In genomic region chr6:106701931-106702330, GRCm38 (mm10) we compare ENCODE assay signal across 25 mouse cellular contexts. TPM values are rescaled to one million over a fixed set of nuclear protein-coding genes. Genes with fewer than 3 reads are reported as not detected.
DNase-seq lines count a peak whose midpoint lies in the region; ATAC-seq and TF ChIP-seq lines count a peak whose summit lies in the region.
"Had no signal": no experiment of that assay in that cellular context is flagged by ENCODE, and none has a peak within 500 bp of the region (broad histone marks: within the 10 kb centered on the region; RNA-seq: fewer than 3 reads in every experiment).

No protein-coding gene starts in this region.

- no peak overlapping the region for H3K9ac ChIP-seq in kidney, embryonic 15.5 days
- no peak overlapping the region for H3K9ac ChIP-seq in forebrain, embryonic 13.5 days
- H3K9ac ChIP-seq: embryonic facial prominence, embryonic 12.5 days; heart, embryonic 13.5 days; hindbrain, embryonic 15.5 days had no signal

- peak; percentile 82 for DNase-seq in kidney, adult 2 months
- peak; percentile 52 for DNase-seq in kidney, postnatal 14 days
- peak; percentile 6 for DNase-seq in retina, embryonic 14.5 days (ENCODE audit: low spot score)
- DNase-seq in embryonic facial prominence, embryonic 10.5 days (ENCODE audit: low spot score), result no peak
- DNase-seq in adrenal gland, postnatal 36 days, result no peak
- no peak for DNase-seq in forebrain, embryonic 10.5 days (ENCODE audit: extremely low spot score, low spot score)
- DNase-seq: adrenal gland, adult 2 months; adrenal gland, postnatal 25 days; cerebellum, adult 2 months; cerebellum, postnatal 14 days; embryo, embryonic 11 days; gastrocnemius, adult 2 months; gastrocnemius, postnatal 25 days; heart, postnatal 36 days had no signal

- no peak overlapping the region for H3K4me3 ChIP-seq in kidney, adult 2 months (ENCODE audit: insufficient read depth, low read depth, low read length)
- no peak overlapping the region for H3K4me3 ChIP-seq in kidney, embryonic 15.5 days (replicated peaks)
- no peak overlapping the region for H3K4me3 ChIP-seq in embryonic facial prominence, embryonic 10.5 days
- no peak overlapping the region for H3K4me3 ChIP-seq in forebrain, embryonic 13.5 days
- H3K4me3 ChIP-seq in forebrain, embryonic 10.5 days, result no peak overlapping the region
- H3K4me3 ChIP-seq: embryonic facial prominence, embryonic 12.5 days; gastrocnemius, adult 2 months; heart, embryonic 13.5 days; hindbrain, embryonic 15.5 days had no signal

- H3K36me3 ChIP-seq in kidney, adult 2 months (ENCODE audit: control insufficient read depth, insufficient read depth, low read length), result no peaks in the 10 kb centered on the region
- H3K36me3 ChIP-seq in kidney, embryonic 15.5 days, result no peaks in the 10 kb centered on the region
- H3K36me3 ChIP-seq in embryonic facial prominence, embryonic 10.5 days (replicated peaks), result no peaks in the 10 kb centered on the region
- H3K36me3 ChIP-seq in forebrain, embryonic 13.5 days (ENCODE audit: poor library complexity, severe bottlenecking), result no peaks in the 10 kb centered on the region
- no peaks in the 10 kb centered on the region for H3K36me3 ChIP-seq in forebrain, embryonic 10.5 days (replicated peaks)
- H3K36me3 ChIP-seq: embryonic facial prominence, embryonic 12.5 days; heart, embryonic 13.5 days; hindbrain, embryonic 15.5 days had no signal

- H3K4me1 ChIP-seq in kidney, adult 2 months (ENCODE audit: control insufficient read depth, insufficient read depth, low read length), result peaks cover 6% of the 10 kb centered on the region; the same call in 1 of the 2 replicates
- H3K4me1 ChIP-seq in kidney, embryonic 15.5 days, result 0 out of 2 replicates have a peak, but pooled peaks cover 3% of the 10 kb centered on the region
- H3K4me1 ChIP-seq in embryonic facial prominence, embryonic 10.5 days, result no peaks in the 10 kb centered on the region
- H3K4me1 ChIP-seq in forebrain, embryonic 13.5 days, result no peaks in the 10 kb centered on the region
- H3K4me1 ChIP-seq in forebrain, embryonic 10.5 days, result no peaks in the 10 kb centered on the region
- H3K4me1 ChIP-seq: embryonic facial prominence, embryonic 12.5 days; heart, embryonic 13.5 days; hindbrain, embryonic 15.5 days had no signal

- H3K27me3 ChIP-seq in kidney, adult 2 months (replicated peaks; ENCODE audit: control insufficient read depth, insufficient read depth, low read length), result no peaks in the 10 kb centered on the region; the same call in 1 of the 2 replicates
- no peaks in the 10 kb centered on the region for H3K27me3 ChIP-seq in kidney, embryonic 15.5 days
- H3K27me3 ChIP-seq in embryonic facial prominence, embryonic 10.5 days (replicated peaks; ENCODE audit: low read depth, poor library complexity, severe bottlenecking), result no peaks in the 10 kb centered on the region
- H3K27me3 ChIP-seq in forebrain, embryonic 13.5 days, result no peaks in the 10 kb centered on the region
- H3K27me3 ChIP-seq in forebrain, embryonic 10.5 days (ENCODE audit: poor library complexity, severe bottlenecking), result no peaks in the 10 kb centered on the region
- H3K27me3 ChIP-seq: CH12.LX; embryonic facial prominence, embryonic 12.5 days; heart, embryonic 13.5 days; hindbrain, embryonic 15.5 days had no signal

- no peak overlapping the region for H3K4me2 ChIP-seq in kidney, embryonic 15.5 days
- no peak overlapping the region for H3K4me2 ChIP-seq in forebrain, embryonic 13.5 days
- H3K4me2 ChIP-seq: embryonic facial prominence, embryonic 12.5 days; heart, embryonic 13.5 days; hindbrain, embryonic 15.5 days had no signal

- H3K27ac ChIP-seq in kidney, adult 2 months (ENCODE audit: insufficient read depth, low read depth, low read length), result no peak overlapping the region
- no peak overlapping the region for H3K27ac ChIP-seq in kidney, embryonic 15.5 days
- H3K27ac ChIP-seq in embryonic facial prominence, embryonic 10.5 days (replicated peaks), result no peak overlapping the region
- no peak overlapping the region for H3K27ac ChIP-seq in forebrain, embryonic 13.5 days
- no peak overlapping the region for H3K27ac ChIP-seq in forebrain, embryonic 10.5 days
- H3K27ac ChIP-seq: embryonic facial prominence, embryonic 12.5 days; gastrocnemius, adult 2 months; heart, embryonic 13.5 days; hindbrain, embryonic 15.5 days had no signal

- no peak for TF ChIP-seq POLR2A in kidney, adult 2 months (IDR thresholded peaks at IDR 0.05; ENCODE audit: low read depth, low read length)

- peak; percentile 78 for ATAC-seq in kidney, embryonic 15.5 days (replicated peaks; ENCODE audit: low FRiP score)
- ATAC-seq in forebrain, embryonic 13.5 days, result no peak
- ATAC-seq: forebrain, embryonic 14.5 days; Patski had no signal

- no peaks in the 10 kb centered on the region for H3K9me3 ChIP-seq in kidney, embryonic 15.5 days (replicated peaks)
- H3K9me3 ChIP-seq in embryonic facial prominence, embryonic 10.5 days, result no peaks in the 10 kb centered on the region
- H3K9me3 ChIP-seq in forebrain, embryonic 13.5 days (replicated peaks), result no peaks in the 10 kb centered on the region
- H3K9me3 ChIP-seq in forebrain, embryonic 10.5 days, result no peaks in the 10 kb centered on the region
- H3K9me3 ChIP-seq: embryonic facial prominence, embryonic 12.5 days; heart, embryonic 13.5 days; hindbrain, embryonic 15.5 days had no signal

- WGBS in kidney, adult 2 months, result 27% methylated on average over 3 of the region's 3 CpGs
- WGBS in kidney, embryonic 15.5 days, result 28% methylated on average over 3 of the region's 3 CpGs
- 74% methylated on average over 3 of the region's 3 CpGs for WGBS in embryonic facial prominence, embryonic 10.5 days
- WGBS in forebrain, embryonic 13.5 days, result 77% methylated on average over 3 of the region's 3 CpGs
- WGBS in forebrain, embryonic 10.5 days, result 81% methylated on average over 3 of the region's 3 CpGs

- no peak for TF ChIP-seq CTCF in kidney, adult 2 months (conservative IDR thresholded peaks at IDR 0.05; ENCODE audit: insufficient read depth, insufficient read length, low read depth, low read length)

RNA-seq across cellular contexts. Expression of gene Il5ra, which starts 46.9 kb away (rescaled TPM):
- polyA plus RNA-seq in kidney, adult 2 months (2012; rRNA removed), result 0.37 and 0.94 TPM in 2 replicates
- 0.09 and 0.29 TPM in 2 replicates for polyA plus RNA-seq in kidney, embryonic 15.5 days (2015; fragmentation: Nextera tagmentation; extraction: Ambion mirVana)
- polyA plus RNA-seq in embryonic facial prominence, embryonic 10.5 days (2016; fragmentation: Nextera tagmentation; extraction: Ambion mirVana), result not detected in 2 replicates
- total RNA-seq in adrenal gland, postnatal 36 days (2021), result not detected
- not detected in 2 replicates for polyA plus RNA-seq in forebrain, embryonic 13.5 days (2015; fragmentation: Nextera tagmentation; extraction: Ambion mirVana)
- polyA plus RNA-seq in forebrain, embryonic 10.5 days (2016; fragmentation: Nextera tagmentation; extraction: Ambion mirVana), result not detected in 2 replicates
- total RNA-seq: adrenal gland, adult 2 months; adrenal gland, postnatal 25 days; gastrocnemius, adult 2 months; gastrocnemius, postnatal 25 days; heart, adult 8-10 months had no signal
- polyA plus RNA-seq: adrenal gland, adult 2 months; cerebellum, adult 2 months; embryonic facial prominence, embryonic 12.5 days; forebrain, embryonic 14.5 days; heart, embryonic 13.5 days; heart, postnatal 0 days; hindbrain, embryonic 11.5 days had no signal

Comparison
In these comparisons a context has a peak if more than half of its experiments do, and no peak if none do; other contexts are left out.
1. DNase-seq: peak in kidney, adult 2 months (single experiment), kidney, postnatal 14 days (single experiment) and retina, embryonic 14.5 days (single experiment); none in embryonic facial prominence, embryonic 10.5 days (single experiment), adrenal gland, postnatal 36 days (0 of 2) and forebrain, embryonic 10.5 days (single experiment).